Mouse (Mus musculus) spleen, adult 2 months (tissue): ENCODE measurements around the gene E030018B13Rik. TPM values are rescaled to one million over a fixed set of nuclear protein-coding genes. Genes with fewer than 3 reads are reported as not detected.

ENCODE experiments used
- DNase-seq, 2 experiments: peaks; one replicate each; pipeline versions ENCODE4 v3.0.0 to v3.0.0-alpha.2; 2012 to 2021; ENCODE audit warnings: low spot score in 2 of 2, low read depth in 1 of 2
- H3K27ac ChIP-seq: fragments of 200-500 bp; 2 replicates; pipeline ENCODE4 v1.5.1; 2012; ENCODE audit warnings: low read length, inconsistent platforms; ENCODE audit not compliant: insufficient read depth
- H3K27me3 ChIP-seq: fragments of 200-500 bp; 2 replicates; pipeline ENCODE4 v1.6.1; 2012; ENCODE audit warnings: mild to moderate bottlenecking, moderate library complexity, low read length, inconsistent platforms; ENCODE audit not compliant: control insufficient read depth, insufficient read depth
- H3K36me3 ChIP-seq: fragments of 200-500 bp; 2 replicates; pipeline ENCODE4 v1.6.1; 2012; ENCODE audit warnings: mild to moderate bottlenecking, low read length, inconsistent platforms; ENCODE audit not compliant: control insufficient read depth, insufficient read depth
- H3K4me1 ChIP-seq: fragments of 200-500 bp; 2 replicates; pipeline ENCODE4 v1.6.1; 2011; ENCODE audit warnings: inconsistent platforms; ENCODE audit not compliant: control insufficient read depth, insufficient read depth, insufficient read length
- H3K4me3 ChIP-seq: fragments of 200-500 bp; 2 replicates; pipeline ENCODE4 v1.5.1; 2011; ENCODE audit warnings: mild to moderate bottlenecking, inconsistent platforms; ENCODE audit not compliant: insufficient read depth, insufficient read length; ENCODE audit errors: extremely low read depth
- CTCF ChIP-seq: fragments of 200-500 bp; IDR thresholded peaks from 2 replicates; pipeline ENCODE4 v1.5.1; 2011; ENCODE audit warnings: mild to moderate bottlenecking, inconsistent platforms; ENCODE audit not compliant: insufficient read depth, insufficient read length, insufficient replicate concordance; ENCODE audit errors: extremely low read depth
- POLR2A ChIP-seq: fragments of 200-500 bp; IDR thresholded peaks from 2 replicates; pipeline ENCODE4 v1.6.1; 2011; ENCODE audit warnings: low read depth, low read length, inconsistent platforms
- WGBS: fragments of 180-500 bp; shearing (Covaris S2); methylation state at CpG from one replicate; pipeline ENCODE4 v1.1.7; 2018; 5-methylcytosine and 5-hydroxymethylcytosine counted together
- polyA plus RNA-seq: library from polyadenylated mRNA; depleted of rRNA; stranded (reverse); fragments of >200 nt; gene quantifications from 2 replicates; pipeline ENCODE4 v1.2.3, GENCODE M21; 2012; rRNA removed

The E030018B13Rik gene
- polyA plus RNA-seq, 1 experiment, result not detected

- Histone ChIP-seq H3K4me1 (peaks cover 14% of the 10 kb centered on the region; the same call in 1 of the 2 replicates), H3K27me3 (no peaks in the 10 kb centered on the region), H3K27ac (no peak overlapping the region), H3K4me3 (no peak overlapping the region), H3K36me3 (no peaks in the 10 kb centered on the region)
- no peak for TF ChIP-seq POLR2A
- TF ChIP-seq CTCF, result no peak
- WGBS, result 93% methylated on average over 6 of the region's 6 CpGs
- no peak for DNase-seq
These were observed 47.5 kb downstream of the E030018B13Rik start for GRCm38 (mm10) chr7:63964121-63964520.

- WGBS, result 44% methylated on average over 2 of the region's 2 CpGs
- peak overlapping the region; percentile 27 for H3K27ac ChIP-seq
- H3K4me1 ChIP-seq, result peaks cover 14% of the 10 kb centered on the region; the same call in 1 of the 2 replicates
- no peaks in the 10 kb centered on the region for H3K27me3 ChIP-seq
- H3K4me3 ChIP-seq, result no peak overlapping the region
- TF ChIP-seq CTCF (no peak), POLR2A (no peak)
- peak in 1 of 2 experiments; percentile 40 for DNase-seq
- H3K36me3 ChIP-seq, result no peaks in the 10 kb centered on the region
These were observed 48.5 kb downstream of the E030018B13Rik start for GRCm38 (mm10) chr7:63965135-63965534.

- Histone ChIP-seq H3K4me1 (peaks cover 14% of the 10 kb centered on the region; the same call in 1 of the 2 replicates), H3K27ac (peak overlapping the region; percentile 27; the same call in 1 of the 2 replicates), H3K27me3 (no peaks in the 10 kb centered on the region), H3K4me3 (no peak overlapping the region), H3K36me3 (no peaks in the 10 kb centered on the region)
- WGBS, result 52% methylated on average over 5 of the region's 5 CpGs
- DNase-seq, result no peak
- TF ChIP-seq POLR2A (no peak), CTCF (no peak)
These were observed 49.2 kb downstream of the E030018B13Rik start for GRCm38 (mm10) chr7:63965635-63966418.

GRCm38 (mm10) chr7:63969941-63970340 is 53.3 kb downstream of the E030018B13Rik start:
- WGBS, result 92% methylated on average over 3 of the region's 3 CpGs
- no peak for DNase-seq
- no peaks in the 10 kb centered on the region for H3K36me3 ChIP-seq
- H3K27me3 ChIP-seq, result no peaks in the 10 kb centered on the region
- peaks cover 20% of the 10 kb centered on the region; the same call in 1 of the 2 replicates for H3K4me1 ChIP-seq
- H3K27ac ChIP-seq, result no peak overlapping the region
- no peak overlapping the region for H3K4me3 ChIP-seq
- TF ChIP-seq CTCF (no peak), POLR2A (no peak)

Other genes with a start within 250 kb of the E030018B13Rik start
- gene Klf13, start 22.1 kb downstream of the E030018B13Rik start, polyA plus RNA-seq, result 72.0 and 89.0 TPM in 2 replicates
- gene Trpm1, start 237.0 kb downstream of the E030018B13Rik start, polyA plus RNA-seq, result 0.34 and 0.97 TPM in 2 replicates